Mouse (Mus musculus): ENCODE measurements at regions not wholly inside any gene's neighbourhood (a gene's known extent, or its start where the extent isn't known, plus 50 kb on each side); places are given as distances from the start of the nearest gene placed in this dataset.

DNA sequence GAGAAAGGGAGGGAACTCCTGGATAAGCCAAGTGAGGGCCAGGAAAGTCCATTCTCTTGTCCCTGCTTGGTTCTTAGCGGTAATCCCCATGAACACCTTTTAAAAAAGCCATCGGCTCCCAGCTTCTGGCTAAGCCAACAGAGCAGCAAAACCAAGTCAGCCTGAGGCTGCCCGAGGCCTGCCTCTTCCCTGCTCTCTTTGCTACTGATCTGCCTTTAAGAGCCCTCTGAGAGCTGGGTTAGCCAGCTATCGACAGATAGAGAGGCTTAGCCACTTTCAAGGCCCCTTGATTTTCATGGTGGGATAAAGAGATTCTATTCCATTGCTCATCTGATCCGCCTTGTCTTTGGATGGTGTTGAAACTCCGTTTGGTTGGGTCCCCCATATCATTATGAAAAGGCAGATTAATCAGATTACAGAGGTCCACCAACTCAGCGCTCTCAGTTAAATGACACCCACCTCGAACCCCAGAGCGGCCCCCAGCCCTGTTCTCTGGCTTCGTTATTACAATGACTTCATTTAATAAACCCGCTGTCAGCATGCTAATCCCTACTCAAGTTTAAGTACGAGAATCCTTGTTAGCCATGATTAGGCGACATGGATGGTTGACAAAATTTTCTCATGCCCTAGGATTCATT lies 66.1 kb downstream of the Slc4a3 start:
- no peak for DNase-seq (ENCODE audit: low read depth, low spot score)
- no peaks in the 10 kb centered on the region; the same call in 1 of the 2 replicates for H3K27me3 ChIP-seq (ENCODE audit: control insufficient read depth, insufficient read depth, low read length, poor library complexity, severe bottlenecking)
- H3K36me3 ChIP-seq (ENCODE audit: control insufficient read depth, insufficient read depth, low read length, poor library complexity, severe bottlenecking) = no peaks in the 10 kb centered on the region

DNA sequence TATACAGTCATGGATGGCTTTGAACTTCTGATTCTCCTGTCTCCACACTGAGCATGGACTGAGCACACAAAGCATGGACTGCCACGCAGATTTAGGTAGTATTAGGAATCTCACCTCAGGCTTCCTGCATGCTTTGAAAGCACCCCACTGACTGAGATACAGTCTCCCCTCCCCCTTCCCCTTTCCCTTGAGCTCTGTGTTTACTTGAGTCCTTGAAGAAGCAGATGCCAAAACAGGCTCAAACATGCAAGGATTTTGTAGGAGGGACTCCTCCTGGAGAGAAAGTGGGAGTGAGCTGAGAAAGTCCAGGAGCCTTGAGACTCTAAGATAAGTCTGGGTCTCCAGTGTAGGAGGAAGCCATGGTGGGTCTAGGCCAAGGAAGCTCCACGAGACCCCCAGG lies 67.1 kb downstream of the Slc4a3 start:
- Histone ChIP-seq H3K27me3 (ENCODE audit: control insufficient read depth, insufficient read depth, low read length, poor library complexity, severe bottlenecking) (no peaks in the 10 kb centered on the region; the same call in 1 of the 2 replicates), H3K36me3 (ENCODE audit: control insufficient read depth, insufficient read depth, low read length, poor library complexity, severe bottlenecking) (no peaks in the 10 kb centered on the region)
- DNase-seq (ENCODE audit: low read depth, low spot score) = no peak

DNA sequence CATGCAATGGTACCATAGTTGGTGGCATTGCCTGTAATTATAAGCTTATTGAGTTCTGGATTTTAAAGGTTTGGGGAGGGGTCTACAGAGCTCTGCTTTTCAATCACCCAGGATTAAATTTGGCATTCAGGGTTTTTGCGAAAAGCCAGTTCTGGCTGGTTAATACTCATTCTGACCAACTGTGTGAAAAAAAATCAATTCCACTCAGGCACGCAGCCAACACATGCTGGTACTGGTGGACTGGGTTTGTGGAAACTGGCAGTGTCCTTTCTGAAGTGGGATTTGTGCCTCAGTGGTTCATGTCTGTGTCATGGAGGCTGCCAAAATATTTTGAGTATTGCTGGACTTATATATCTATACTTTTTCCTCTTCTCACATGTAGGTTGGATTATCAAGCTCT lies 70.9 kb downstream of the Slc4a3 start:
- no peaks in the 10 kb centered on the region for H3K36me3 ChIP-seq (ENCODE audit: control insufficient read depth, insufficient read depth, low read length, poor library complexity, severe bottlenecking)
- H3K27me3 ChIP-seq (ENCODE audit: control insufficient read depth, insufficient read depth, low read length, poor library complexity, severe bottlenecking) = no peaks in the 10 kb centered on the region
- DNase-seq (ENCODE audit: low read depth, low spot score) = no peak

DNA sequence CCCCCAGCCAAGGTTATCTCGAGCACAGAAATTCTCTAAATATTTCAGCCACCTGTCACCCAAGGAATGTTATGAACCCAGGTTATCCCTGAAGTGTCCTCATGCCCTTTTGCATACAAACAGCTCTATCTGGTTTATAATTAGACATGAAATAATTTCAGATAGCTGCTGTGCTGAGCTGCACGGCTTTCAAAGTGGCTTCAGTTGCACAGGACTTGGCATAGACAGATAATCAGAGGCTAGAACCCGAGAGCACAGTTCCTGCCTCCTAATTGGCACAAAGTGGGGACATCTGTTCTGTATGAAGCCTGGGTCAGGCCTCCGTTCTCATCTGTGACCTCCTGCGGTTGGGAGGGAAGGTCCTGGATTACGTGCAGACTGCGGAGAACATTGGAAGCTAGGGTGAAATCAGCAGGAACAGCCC lies 72.3 kb downstream of the Slc4a3 start:
- Histone ChIP-seq H3K36me3 (ENCODE audit: control insufficient read depth, insufficient read depth, low read length, poor library complexity, severe bottlenecking) (no peaks in the 10 kb centered on the region), H3K27me3 (ENCODE audit: control insufficient read depth, insufficient read depth, low read length, poor library complexity, severe bottlenecking) (no peaks in the 10 kb centered on the region)
- no peak for DNase-seq (ENCODE audit: low read depth, low spot score)

DNA sequence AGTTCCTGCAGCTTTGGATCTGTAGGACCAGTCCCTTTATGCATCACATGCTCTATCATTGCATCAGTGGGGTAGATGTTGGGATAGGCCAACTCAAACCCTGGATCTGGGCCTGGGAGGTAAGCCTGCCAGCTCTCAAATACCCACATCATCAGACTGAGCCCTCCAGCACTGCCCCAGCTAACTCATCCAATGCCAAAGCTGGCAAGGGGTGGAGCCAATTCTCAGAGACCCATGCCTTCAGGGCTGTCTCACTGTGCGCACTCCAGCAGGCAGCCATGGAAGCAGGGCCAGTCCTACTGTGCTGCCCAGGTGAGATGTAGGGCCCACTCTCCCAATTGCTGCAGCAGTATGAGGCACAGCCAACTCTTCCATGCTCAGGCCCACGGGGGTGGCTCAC lies 84.2 kb downstream of the Slc4a3 start:
- no peaks in the 10 kb centered on the region for H3K36me3 ChIP-seq (ENCODE audit: control insufficient read depth, insufficient read depth, low read length, poor library complexity, severe bottlenecking)
- DNase-seq (ENCODE audit: low read depth, low spot score) = no peak
- H3K27me3 ChIP-seq (ENCODE audit: control insufficient read depth, insufficient read depth, low read length, poor library complexity, severe bottlenecking) = no peaks in the 10 kb centered on the region

DNA sequence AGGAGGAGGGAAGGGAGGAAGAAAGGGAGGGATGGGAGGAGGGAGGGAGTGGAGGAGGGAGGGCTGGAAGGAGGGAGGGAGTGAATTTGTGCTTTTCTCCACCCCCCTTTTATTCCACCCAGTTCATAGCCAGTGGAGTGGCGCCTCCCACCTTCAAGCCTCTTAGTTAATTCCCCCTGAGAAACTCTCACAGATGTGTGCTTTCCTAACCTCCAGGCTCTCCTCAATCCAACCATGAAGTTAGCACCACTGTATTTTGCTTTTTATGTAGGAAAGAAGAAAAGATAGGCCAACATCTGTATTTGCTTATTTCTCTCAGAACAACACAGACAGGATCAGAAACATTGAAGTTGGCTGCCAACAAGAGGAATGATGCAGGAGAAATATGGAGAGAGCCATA lies 85.7 kb downstream of the Slc4a3 start:
- no peaks in the 10 kb centered on the region for H3K36me3 ChIP-seq (ENCODE audit: control insufficient read depth, insufficient read depth, low read length, poor library complexity, severe bottlenecking)
- DNase-seq (ENCODE audit: low read depth, low spot score) = no peak
- H3K27me3 ChIP-seq (ENCODE audit: control insufficient read depth, insufficient read depth, low read length, poor library complexity, severe bottlenecking) = no peaks in the 10 kb centered on the region

DNA sequence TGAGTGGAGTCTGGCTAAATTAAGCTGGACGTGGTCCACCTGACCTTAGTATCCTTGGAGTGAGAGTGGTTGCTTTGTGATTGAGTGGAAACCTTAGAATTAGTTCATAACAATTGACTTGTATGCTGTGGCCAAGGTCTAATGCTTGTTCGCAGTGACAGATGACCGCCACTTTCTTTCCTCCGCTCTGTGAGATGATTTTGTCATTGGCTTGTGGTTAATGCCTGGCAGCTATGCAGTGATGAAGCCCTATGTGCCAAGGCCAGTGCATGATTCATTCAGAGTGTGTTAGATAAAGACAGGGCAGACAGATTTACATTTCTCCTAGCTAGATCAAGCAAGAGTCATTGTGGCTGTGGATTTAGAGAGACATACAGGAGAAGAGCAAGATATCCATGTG lies 89.5 kb downstream of the Slc4a3 start:
- no peak for DNase-seq (ENCODE audit: low read depth, low spot score)
- Histone ChIP-seq H3K27me3 (ENCODE audit: control insufficient read depth, insufficient read depth, low read length, poor library complexity, severe bottlenecking) (no peaks in the 10 kb centered on the region), H3K36me3 (ENCODE audit: control insufficient read depth, insufficient read depth, low read length, poor library complexity, severe bottlenecking) (no peaks in the 10 kb centered on the region)

DNA sequence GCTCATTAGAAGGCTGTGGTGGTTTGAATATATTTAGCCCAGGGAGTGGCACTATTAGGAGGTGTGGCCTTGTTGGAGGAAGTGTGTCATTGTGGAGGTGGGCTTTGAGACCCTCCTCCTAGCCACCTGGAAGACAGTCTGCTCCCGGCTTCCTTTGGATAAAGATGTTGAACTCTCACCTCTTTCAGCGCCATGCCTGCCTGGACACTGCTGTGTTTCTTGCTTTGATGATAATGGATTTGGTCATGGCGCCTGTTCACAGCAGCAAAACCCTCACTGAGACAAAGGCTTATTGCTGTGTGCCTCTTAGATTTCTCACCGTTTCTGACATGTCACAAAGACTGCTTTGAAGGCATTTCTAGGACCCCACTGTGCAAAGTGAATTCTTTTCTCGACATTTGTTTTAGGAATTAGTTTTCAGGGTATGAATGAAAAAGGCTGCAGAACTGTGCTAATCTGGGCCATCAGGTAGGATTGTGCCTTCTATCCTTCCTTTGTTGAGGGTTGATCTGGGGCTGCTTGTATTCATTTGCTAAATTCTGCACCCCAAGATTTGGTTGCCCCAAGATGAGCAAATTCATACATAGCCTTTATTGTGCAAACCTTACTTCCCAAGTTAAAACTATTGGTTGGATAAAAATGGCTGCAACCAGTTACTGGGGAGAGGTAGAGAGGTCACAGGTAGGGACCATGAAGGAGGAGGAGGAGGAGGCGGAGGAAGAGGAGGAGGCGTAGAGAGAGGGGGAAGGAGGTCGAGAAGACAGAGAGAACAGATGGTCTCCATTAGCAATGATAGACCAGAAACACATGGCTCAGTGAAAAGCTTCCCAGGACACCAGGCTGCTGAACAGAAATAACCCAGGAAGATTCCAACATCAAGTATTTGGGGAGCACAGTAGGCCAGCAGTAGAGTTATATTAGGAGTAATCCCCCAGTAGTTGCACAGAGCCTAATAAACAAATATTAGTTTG lies 93.2 kb downstream of the Slc4a3 start:
- DNase-seq (ENCODE audit: low read depth, low spot score) = no peak
- Histone ChIP-seq H3K27me3 (ENCODE audit: control insufficient read depth, insufficient read depth, low read length, poor library complexity, severe bottlenecking) (no peaks in the 10 kb centered on the region), H3K36me3 (ENCODE audit: control insufficient read depth, insufficient read depth, low read length, poor library complexity, severe bottlenecking) (no peaks in the 10 kb centered on the region)

DNA sequence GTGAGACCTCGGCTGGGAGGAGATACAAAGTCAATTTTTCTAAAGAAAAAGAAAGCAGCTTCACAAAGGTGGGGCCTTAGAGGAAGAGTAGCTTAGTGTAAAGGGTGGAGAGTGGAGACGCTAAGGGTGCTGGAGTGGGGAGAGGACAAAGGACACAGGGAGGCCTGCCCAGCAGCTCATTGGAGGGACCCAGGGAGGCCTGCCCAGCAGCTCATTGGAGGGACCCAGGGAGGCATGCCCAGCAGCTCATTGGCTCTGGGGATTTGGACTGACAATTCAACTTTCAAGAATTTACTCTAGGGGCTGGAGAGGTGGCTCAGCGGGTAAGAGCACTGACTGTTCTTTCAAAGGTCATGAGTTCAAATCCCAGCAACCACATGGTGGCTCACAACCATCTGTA lies 96.4 kb downstream of the Slc4a3 start:
- no peaks in the 10 kb centered on the region for H3K27me3 ChIP-seq (ENCODE audit: control insufficient read depth, insufficient read depth, low read length, poor library complexity, severe bottlenecking)
- no peaks in the 10 kb centered on the region for H3K36me3 ChIP-seq (ENCODE audit: control insufficient read depth, insufficient read depth, low read length, poor library complexity, severe bottlenecking)
- no peak for DNase-seq (ENCODE audit: low read depth, low spot score)

DNA sequence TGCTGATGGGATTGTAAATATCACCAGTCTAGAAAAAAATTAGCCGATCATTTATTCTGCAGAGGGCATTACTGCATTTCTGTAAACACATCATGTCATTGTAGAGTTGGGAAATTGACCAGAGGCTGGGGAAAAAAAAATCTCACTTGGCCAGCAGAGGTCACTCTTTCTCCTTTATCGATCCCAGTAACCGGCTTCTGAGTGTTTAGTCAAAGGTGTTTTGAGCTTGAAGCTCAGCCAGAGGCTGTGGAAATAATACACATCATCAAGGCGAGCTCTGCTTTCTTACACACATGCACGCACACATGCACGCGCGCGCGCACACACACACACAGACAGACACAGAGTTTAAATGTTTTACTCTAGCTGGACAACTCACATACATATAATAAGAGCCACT lies 106.5 kb downstream of the Slc4a3 start:
- no peaks in the 10 kb centered on the region for H3K36me3 ChIP-seq (ENCODE audit: control insufficient read depth, insufficient read depth, low read length, poor library complexity, severe bottlenecking)
- peak; percentile 6 for DNase-seq (ENCODE audit: low read depth, low spot score)
- no peaks in the 10 kb centered on the region for H3K27me3 ChIP-seq (ENCODE audit: control insufficient read depth, insufficient read depth, low read length, poor library complexity, severe bottlenecking)

DNA sequence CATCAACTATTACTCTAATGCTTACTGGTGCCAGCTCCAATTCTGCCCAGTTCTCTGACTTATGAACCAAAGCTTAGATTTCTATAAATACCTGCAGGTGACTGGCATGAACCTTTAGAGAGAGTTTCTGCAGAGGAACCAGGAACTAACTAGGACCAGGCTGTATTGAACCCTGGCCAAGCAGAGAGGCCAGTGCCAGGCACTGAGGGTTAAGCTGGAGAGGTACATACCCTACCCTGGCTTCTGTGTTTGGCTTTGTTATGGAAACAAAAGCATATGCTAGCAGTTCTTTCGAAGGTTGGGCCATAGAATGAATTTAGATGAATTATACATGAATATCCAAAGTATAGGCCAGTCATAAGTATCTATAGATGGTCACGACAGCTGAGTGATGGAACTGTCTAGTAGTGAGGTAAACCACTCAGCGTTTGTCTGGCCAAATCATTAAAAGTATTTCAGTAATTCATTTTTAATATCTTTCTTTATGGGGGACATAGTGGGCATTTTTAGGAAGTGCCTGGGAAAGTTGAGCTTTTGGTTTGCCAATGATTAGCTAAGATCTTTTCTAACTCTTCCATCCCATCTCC lies 107.0 kb downstream of the Slc4a3 start:
- no peaks in the 10 kb centered on the region; the same call in 1 of the 2 replicates for H3K27me3 ChIP-seq (ENCODE audit: control insufficient read depth, insufficient read depth, low read length, poor library complexity, severe bottlenecking)
- DNase-seq (ENCODE audit: low read depth, low spot score) = no peak
- H3K36me3 ChIP-seq (ENCODE audit: control insufficient read depth, insufficient read depth, low read length, poor library complexity, severe bottlenecking) = no peaks in the 10 kb centered on the region

DNA sequence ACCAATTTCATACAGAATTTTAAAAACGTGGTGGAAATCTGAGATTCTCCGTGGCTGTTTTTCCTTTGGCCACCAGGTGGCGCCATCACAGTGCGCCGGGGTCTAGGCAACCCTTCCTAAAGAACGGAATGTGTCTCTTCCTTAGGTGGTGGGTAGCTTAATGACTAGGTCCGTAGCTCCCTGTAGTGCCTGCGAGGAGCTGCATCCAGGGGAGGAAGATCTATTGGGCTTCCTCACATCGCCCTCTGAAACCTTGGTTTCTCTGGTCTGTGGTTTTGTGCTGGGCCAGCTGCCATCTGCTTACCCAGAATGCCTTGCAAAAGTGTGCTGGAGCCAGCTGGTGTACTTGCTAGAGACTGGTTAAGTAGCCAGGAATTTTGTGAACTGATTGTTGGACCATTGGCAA lies 107.6 kb downstream of the Slc4a3 start:
- Histone ChIP-seq H3K36me3 (ENCODE audit: control insufficient read depth, insufficient read depth, low read length, poor library complexity, severe bottlenecking) (no peaks in the 10 kb centered on the region), H3K27me3 (ENCODE audit: control insufficient read depth, insufficient read depth, low read length, poor library complexity, severe bottlenecking) (no peaks in the 10 kb centered on the region; the same call in 1 of the 2 replicates)
- DNase-seq (ENCODE audit: low read depth, low spot score) = peak; percentile 1

DNA sequence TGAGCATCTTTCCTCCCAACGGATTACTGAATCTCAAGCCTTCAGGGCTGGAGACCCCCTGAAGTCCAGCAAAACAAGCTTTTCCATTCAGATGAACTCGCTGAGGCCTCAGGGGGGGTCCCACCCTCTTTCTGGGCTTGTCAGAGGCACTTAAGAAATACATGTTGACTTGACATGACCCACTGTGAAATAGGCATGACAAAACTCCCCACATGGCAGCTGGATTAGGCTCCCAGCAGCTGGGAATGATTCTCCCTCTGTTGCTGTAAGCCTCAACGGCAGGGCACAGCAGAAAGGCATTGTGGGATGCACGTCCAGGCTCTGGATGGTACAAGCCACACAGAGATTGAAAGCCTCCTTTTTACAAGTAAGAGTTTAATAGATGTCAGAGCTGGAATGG lies 110.5 kb downstream of the Slc4a3 start:
- no peak for DNase-seq (ENCODE audit: low read depth, low spot score)
- Histone ChIP-seq H3K36me3 (ENCODE audit: control insufficient read depth, insufficient read depth, low read length, poor library complexity, severe bottlenecking) (no peaks in the 10 kb centered on the region), H3K27me3 (ENCODE audit: control insufficient read depth, insufficient read depth, low read length, poor library complexity, severe bottlenecking) (no peaks in the 10 kb centered on the region; the same call in 1 of the 2 replicates)

DNA sequence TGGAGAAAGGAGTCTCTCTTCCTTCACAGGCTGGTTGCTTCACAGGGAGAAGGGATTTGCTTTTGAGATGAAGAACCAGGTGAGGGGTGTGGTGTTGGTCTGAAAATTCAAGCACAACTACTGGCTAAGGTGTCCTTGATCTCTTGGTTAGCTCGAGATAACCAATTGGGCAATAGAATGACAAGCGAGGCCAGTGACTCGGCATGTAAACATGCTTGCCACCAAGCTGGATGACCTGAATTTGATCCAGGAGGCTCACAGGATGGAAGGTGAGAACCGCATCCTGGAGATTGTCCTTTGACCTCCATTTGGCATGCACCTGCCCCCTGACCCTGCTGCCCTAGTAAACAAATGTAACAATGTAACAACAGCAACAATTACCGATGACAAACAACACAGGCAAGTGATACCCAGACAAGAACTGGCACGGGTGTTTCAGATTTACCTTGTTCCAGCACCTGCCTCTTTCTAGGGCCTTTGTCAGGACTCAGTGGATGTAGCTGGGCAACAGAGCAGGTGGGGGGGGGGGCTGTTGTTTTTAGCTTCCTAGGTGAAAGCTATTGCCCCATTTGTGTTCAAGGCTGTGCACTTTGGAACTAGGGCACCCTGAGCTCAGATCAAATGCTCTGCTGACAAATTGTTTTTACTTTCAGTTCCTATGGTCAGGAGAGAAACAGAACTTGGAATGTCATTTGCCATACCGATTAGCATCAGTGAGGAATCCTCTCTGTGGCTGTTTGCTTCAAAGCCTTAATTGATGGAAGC lies 114.5 kb downstream of the Slc4a3 start:
- Histone ChIP-seq H3K36me3 (ENCODE audit: control insufficient read depth, insufficient read depth, low read length, poor library complexity, severe bottlenecking) (no peaks in the 10 kb centered on the region), H3K27me3 (ENCODE audit: control insufficient read depth, insufficient read depth, low read length, poor library complexity, severe bottlenecking) (no peaks in the 10 kb centered on the region; the same call in 1 of the 2 replicates)
- DNase-seq (ENCODE audit: low read depth, low spot score) = no peak

Data from splenic B cell, adult 2 months (primary cell).